Mouse (Mus musculus) heart, embryonic 16.5 days (tissue): Measurements from ENCODE around the gene Ube4a. TPM values are rescaled to one million over a fixed set of nuclear protein-coding genes. Genes with fewer than 3 reads are reported as not detected.

Experiments used
- ATAC-seq: fragments of 200-750 bp; cut with Nextera tagmentation; replicated peaks from 2 replicates; pipeline ENCODE4 v1.8.0; 2017; ENCODE audit warnings: moderate number of reproducible peaks; ENCODE audit not compliant: insufficient read depth, low FRiP score; ENCODE audit errors: extremely low read depth
- H3K27ac ChIP-seq: fragments of 300-500 bp; sonication (generic); 2 replicates; pipeline ENCODE4 v1.5.1; 2014; ENCODE audit warnings: mild to moderate bottlenecking, low read length, control low read depth, moderate library complexity
- H3K27me3 ChIP-seq: fragments of 300-500 bp; sonication (generic); 2 replicates; pipeline ENCODE4 v1.6.1; 2014; ENCODE audit warnings: low read length, mixed read lengths; ENCODE audit not compliant: control insufficient read depth, insufficient read depth
- H3K36me3 ChIP-seq: fragments of 300-500 bp; sonication (generic); 2 replicates; pipeline ENCODE4 v1.6.1; 2014; ENCODE audit not compliant: control insufficient read depth, insufficient read depth
- H3K4me1 ChIP-seq: fragments of 300-500 bp; sonication (generic); 2 replicates; pipeline ENCODE4 v1.6.1; 2014; ENCODE audit warnings: low read length, mixed read lengths; ENCODE audit not compliant: control insufficient read depth, insufficient read depth
- H3K4me2 ChIP-seq: fragments of 300-500 bp; sonication (generic); 2 replicates; pipeline ENCODE4 v1.6.1; 2014; ENCODE audit warnings: low read depth, mild to moderate bottlenecking, control low read depth, low read length
- H3K4me3 ChIP-seq: fragments of 300-500 bp; sonication (generic); 2 replicates; pipeline ENCODE4 v1.5.1; 2014; ENCODE audit warnings: mild to moderate bottlenecking, control low read depth, low read length
- H3K9ac ChIP-seq: fragments of 300-500 bp; sonication (generic); 2 replicates; pipeline ENCODE4 v1.6.1; 2014; ENCODE audit warnings: low read length, control low read depth
- H3K9me3 ChIP-seq: fragments of 300-500 bp; sonication (generic); replicated peaks from 2 replicates; pipeline ENCODE4 v1.6.1; 2016; ENCODE audit warnings: low read length; ENCODE audit not compliant: control insufficient read depth
- WGBS: fragments of 180-500 bp; shearing (Covaris S2); extraction: QIAGEN DNeasy Blood & Tissue Kit; methylation state at CpG from one replicate; pipeline ENCODE4 v1.1.7; 2014; 5-methylcytosine and 5-hydroxymethylcytosine counted together
- polyA plus RNA-seq: library from polyadenylated mRNA; unstranded; fragments of >200 nt; fragmentation: Nextera tagmentation; extraction: Ambion mirVana; gene quantifications from 2 replicates; pipeline ENCODE4 v1.2.1, GENCODE M21; 2015

Gene Ube4a
- polyA plus RNA-seq = 16.8 and 17.7 TPM in 2 replicates

GRCm38 (mm10) chr9:44965126-44965832, at the start of gene Ube4a:
TSS of gene Ube4a (minus strand) at chr9:44965600.
- H3K27me3 ChIP-seq = no peaks in the 10 kb centered on the region
- no peaks in the 10 kb centered on the region for H3K9me3 ChIP-seq
- under 1% methylated on average over 39 of the region's 39 CpGs for WGBS
- H3K4me1 ChIP-seq = peaks cover 12% of the 10 kb centered on the region
- peak within 1 kb of the TSS; percentile 98 for H3K4me2 ChIP-seq
- peak; percentile 96 for ATAC-seq
- peak within 1 kb of the TSS; percentile 97 for H3K4me3 ChIP-seq
- H3K27ac ChIP-seq = peak within 1 kb of the TSS; percentile 56
- no peaks in the 10 kb centered on the region; the same call in 1 of the 2 replicates for H3K36me3 ChIP-seq
- peak within 1 kb of the TSS; percentile 89 for H3K9ac ChIP-seq

GRCm38 (mm10) chr9:45014879-45015278, 49.5 kb upstream of the Ube4a start:
- Histone ChIP-seq H3K4me2 (no peak overlapping the region), H3K27me3 (no peaks in the 10 kb centered on the region; the same call in 1 of the 2 replicates), H3K36me3 (no peaks in the 10 kb centered on the region), H3K27ac (no peak overlapping the region), H3K4me3 (no peak overlapping the region), H3K9me3 (no peaks in the 10 kb centered on the region; the same call in 1 of the 2 replicates), H3K9ac (no peak overlapping the region), H3K4me1 (no peaks in the 10 kb centered on the region)
- WGBS = 40% methylated on average over 2 of the region's 2 CpGs
- no peak for ATAC-seq

- H3K27me3 ChIP-seq = no peaks in the 10 kb centered on the region; the same call in 1 of the 2 replicates
- ATAC-seq = no peak
- no peak overlapping the region; the same call in 1 of the 2 replicates for H3K27ac ChIP-seq
- no peaks in the 10 kb centered on the region for H3K36me3 ChIP-seq
- no peak overlapping the region for H3K4me2 ChIP-seq
- no peak overlapping the region for H3K9ac ChIP-seq
- H3K4me1 ChIP-seq = no peaks in the 10 kb centered on the region
- H3K9me3 ChIP-seq = no peaks in the 10 kb centered on the region; the same call in 1 of the 2 replicates
- 38% methylated on average over 6 of the region's 6 CpGs for WGBS
- H3K4me3 ChIP-seq = no peak overlapping the region
Measured at GRCm38 (mm10) chr9:45011291-45011690, 45.9 kb upstream of the Ube4a start.

DNA sequence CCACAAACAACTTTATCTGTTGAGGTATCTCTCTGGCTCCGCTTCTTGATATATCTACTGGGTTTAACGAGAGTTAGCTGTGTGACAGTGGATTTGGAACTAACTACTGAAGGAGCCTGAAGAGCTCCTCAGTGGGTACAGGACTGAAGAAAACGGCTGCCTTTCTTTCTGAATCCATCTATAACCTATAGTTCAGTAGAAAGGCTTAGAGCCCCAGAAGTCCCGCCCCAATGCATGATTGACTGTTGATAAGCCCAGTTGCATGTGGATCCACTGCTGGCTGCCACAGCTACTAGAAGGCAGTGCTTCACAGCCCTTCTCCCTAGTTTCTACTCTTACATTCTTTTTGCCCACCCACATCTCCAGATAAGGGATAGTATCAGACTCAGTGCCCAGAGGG, 45.1 kb upstream of the Ube4a start:
- 56% methylated on average over 4 of the region's 4 CpGs for WGBS

DNA sequence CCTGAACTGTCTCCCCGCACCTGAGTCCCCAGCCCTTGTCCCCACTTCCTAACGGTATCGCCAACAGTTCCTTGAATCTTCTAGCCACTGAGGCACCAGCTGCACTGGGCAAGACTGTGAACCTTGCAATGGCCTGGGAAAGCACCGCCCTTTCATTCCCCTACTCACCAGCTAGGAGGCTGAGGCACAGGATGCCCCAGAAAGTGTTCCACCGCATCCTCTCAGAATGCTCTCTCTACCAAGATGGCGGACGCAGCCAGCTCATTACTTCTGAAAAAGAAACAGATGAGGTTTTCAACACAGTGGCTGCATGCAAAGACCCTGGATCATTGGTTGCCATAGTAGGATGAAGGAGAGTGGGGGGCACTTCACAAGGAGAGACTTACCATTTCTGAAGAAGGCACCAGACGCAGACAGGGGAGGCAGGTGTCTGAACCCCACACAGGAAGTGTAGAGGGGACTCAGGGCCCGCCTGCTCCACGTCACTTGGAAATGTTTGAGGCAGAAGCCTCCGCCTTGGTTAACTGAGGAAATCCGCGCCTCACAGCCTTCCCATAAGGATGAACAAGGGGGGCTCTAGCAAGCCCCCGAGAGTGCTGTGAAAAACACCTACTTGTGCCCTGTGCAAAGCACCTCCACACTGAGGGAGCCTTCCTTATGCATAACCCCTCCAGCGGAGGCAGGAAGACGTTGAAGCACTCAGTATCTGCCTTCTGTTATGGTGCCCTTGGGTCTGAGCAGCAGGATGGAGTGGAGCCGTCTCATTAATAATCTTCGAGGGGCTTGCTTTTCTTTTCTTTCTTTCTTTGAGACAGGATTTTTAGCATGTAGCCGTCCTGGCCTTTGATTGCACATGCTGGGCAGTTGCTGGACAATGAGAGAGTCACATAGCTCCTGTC, 44.0 kb upstream of the Ube4a start, which contains the start of gene Cd3e:
TSS of gene Cd3e (minus strand) at position 448 of the 899 bp plus-strand sequence.
- H3K4me2 ChIP-seq = no peak within 1 kb of the TSS; the same call in 1 of the 2 replicates
- H3K27me3 ChIP-seq = no peaks in the 10 kb centered on the region; the same call in 1 of the 2 replicates
- H3K9ac ChIP-seq = no peak within 1 kb of the TSS; the same call in 1 of the 2 replicates
- peak; percentile 46 for ATAC-seq
- peak within 1 kb of the TSS; percentile 64 for H3K27ac ChIP-seq
- peak within 1 kb of the TSS; percentile 33 for H3K4me3 ChIP-seq
- no peaks in the 10 kb centered on the region for H3K36me3 ChIP-seq
- 72% methylated on average over 19 of the region's 19 CpGs for WGBS
- H3K4me1 ChIP-seq = no peaks in the 10 kb centered on the region
- no peaks in the 10 kb centered on the region; the same call in 1 of the 2 replicates for H3K9me3 ChIP-seq

More for the DNA sequence above, 45.1 kb upstream of the Ube4a start:
- Histone ChIP-seq H3K36me3 (no peaks in the 10 kb centered on the region), H3K4me3 (no peak overlapping the region), H3K4me1 (no peaks in the 10 kb centered on the region), H3K4me2 (no peak overlapping the region), H3K9me3 (no peaks in the 10 kb centered on the region; the same call in 1 of the 2 replicates), H3K27ac (no peak overlapping the region), H3K27me3 (no peaks in the 10 kb centered on the region; the same call in 1 of the 2 replicates), H3K9ac (no peak overlapping the region)
- ATAC-seq = no peak

DNA sequence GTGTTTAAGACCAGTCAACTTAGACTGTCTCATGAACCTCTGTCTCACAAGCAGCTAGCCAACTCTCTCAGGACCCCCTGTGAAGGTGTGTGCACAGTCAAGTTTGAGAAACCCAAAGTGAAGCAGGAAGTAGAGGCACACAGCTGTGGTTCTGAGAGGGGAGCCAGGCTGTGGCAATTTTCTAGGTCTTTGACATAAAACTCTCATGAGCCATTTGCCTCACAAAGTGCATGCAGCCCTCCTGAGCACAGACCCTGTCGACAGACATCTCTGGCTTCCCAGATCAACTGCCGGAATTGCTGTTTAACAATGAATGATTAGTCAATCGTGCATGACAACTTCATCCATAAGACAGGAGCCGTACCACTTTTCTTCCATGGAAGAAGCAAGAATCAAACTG, 42.9 kb upstream of the Ube4a start:
- no peak overlapping the region for H3K9ac ChIP-seq
- H3K9me3 ChIP-seq = no peaks in the 10 kb centered on the region
- H3K4me3 ChIP-seq = peak overlapping the region; percentile 33
- H3K27me3 ChIP-seq = no peaks in the 10 kb centered on the region; the same call in 1 of the 2 replicates
- no peak overlapping the region; the same call in 1 of the 2 replicates for H3K4me2 ChIP-seq
- WGBS = 78% methylated on average over 4 of the region's 4 CpGs
- H3K4me1 ChIP-seq = no peaks in the 10 kb centered on the region
- no peak for ATAC-seq
- no peaks in the 10 kb centered on the region for H3K36me3 ChIP-seq
- H3K27ac ChIP-seq = peak overlapping the region; percentile 59; the same call in 1 of the 2 replicates

- Histone ChIP-seq H3K27ac (0 out of 2 replicates have a peak overlapping the region, but pooled peaks have one; percentile 4), H3K4me1 (no peaks in the 10 kb centered on the region), H3K4me3 (no peak overlapping the region), H3K27me3 (no peaks in the 10 kb centered on the region; the same call in 1 of the 2 replicates), H3K9me3 (no peaks in the 10 kb centered on the region), H3K4me2 (peak overlapping the region; percentile 13), H3K36me3 (no peaks in the 10 kb centered on the region), H3K9ac (no peak overlapping the region)
- no peak for ATAC-seq
- WGBS = 71% methylated on average over 12 of the region's 12 CpGs
Measured at GRCm38 (mm10) chr9:45007404-45007803, 42.0 kb upstream of the Ube4a start.

GRCm38 (mm10) chr9:45000249-45000648, 34.8 kb upstream of the Ube4a start:
- H3K36me3 ChIP-seq = no peaks in the 10 kb centered on the region
- H3K4me2 ChIP-seq = no peak overlapping the region
- 57% methylated on average over 3 of the region's 3 CpGs for WGBS
- no peak overlapping the region for H3K27ac ChIP-seq
- no peak overlapping the region for H3K9ac ChIP-seq
- no peaks in the 10 kb centered on the region for H3K27me3 ChIP-seq
- no peaks in the 10 kb centered on the region for H3K9me3 ChIP-seq
- no peak overlapping the region for H3K4me3 ChIP-seq
- no peak for ATAC-seq
- no peaks in the 10 kb centered on the region for H3K4me1 ChIP-seq
